Mouse (Mus musculus): ENCODE measurements at regions not wholly inside any gene's neighbourhood (a gene's known extent, or its start where the extent isn't known, plus 50 kb on each side); places are given as distances from the start of the nearest gene placed in this dataset.

DNA sequence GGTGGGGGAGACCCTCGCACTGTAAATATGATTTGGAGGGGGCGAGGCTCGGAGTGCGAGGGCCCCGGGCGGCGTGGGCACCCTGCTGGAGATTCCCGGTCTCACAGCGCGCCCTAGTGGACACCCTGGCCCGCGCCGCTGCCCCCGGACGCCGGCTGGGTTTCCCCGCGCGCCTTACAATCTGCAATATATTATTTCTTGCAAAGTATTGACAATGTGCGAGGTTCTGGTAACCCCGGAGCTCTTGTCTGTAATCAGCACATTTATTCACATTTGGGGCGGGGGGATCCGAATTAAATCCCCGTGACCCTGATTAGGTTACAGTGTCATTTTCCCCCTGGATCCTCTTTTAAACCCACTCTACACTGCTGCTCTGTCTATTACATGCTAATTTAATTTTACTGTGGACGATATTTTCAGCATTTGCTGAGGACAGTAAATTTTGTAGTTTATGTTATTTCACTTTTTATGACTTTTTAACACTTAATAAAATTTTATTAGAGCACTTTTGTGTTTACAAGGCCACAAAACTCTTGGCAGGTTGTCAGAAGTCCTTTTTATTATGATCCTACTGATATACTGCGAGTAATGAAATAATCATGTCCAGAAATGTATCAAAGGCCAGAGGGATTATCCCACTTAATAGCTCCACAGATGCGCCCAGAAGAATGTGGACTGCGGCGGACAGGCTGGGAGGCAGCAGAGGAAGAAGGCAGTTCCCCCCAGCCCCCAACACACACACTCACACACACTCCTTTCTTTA, 312.6 kb downstream of the Mtx2 start:
- in situ Hi-C loops (cut with MboI, MseI) = no loop called here

- in situ Hi-C loops (cut with MboI, MseI) = no loop called here
These were observed 313.1 kb downstream of the Mtx2 start for GRCm38 (mm10) chr2:75138746-75139060.

GRCm38 (mm10) chr2:75139544-75139943, 313.9 kb downstream of the Mtx2 start:
- in situ Hi-C loops (cut with MboI, MseI) = no loop called here

DNA sequence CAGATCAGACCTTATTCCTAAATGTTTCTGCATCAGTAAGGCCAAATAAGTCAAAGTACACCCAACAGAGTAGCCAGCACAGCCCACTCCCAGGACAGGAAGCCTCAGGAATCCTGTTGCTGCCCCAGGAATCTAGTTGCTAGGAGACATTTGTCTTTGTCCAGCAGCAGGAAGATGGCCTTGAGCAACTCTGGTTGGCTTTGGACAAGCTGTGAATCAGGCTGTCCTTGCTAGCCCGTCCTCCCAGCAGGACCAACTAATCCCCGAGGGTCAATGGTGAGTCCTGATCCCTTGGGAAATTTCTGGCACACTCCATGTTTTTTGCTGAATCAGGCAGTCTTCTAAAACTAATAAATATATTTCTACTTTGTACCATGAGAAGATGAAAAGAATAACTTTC, 317.1 kb downstream of the Mtx2 start:
- in situ Hi-C loops (cut with MboI, MseI) = loop anchor here (5.0 kb wide), 2 partner anchors 65 to 425 kb away; no protein-coding TSS in a partner anchor

DNA sequence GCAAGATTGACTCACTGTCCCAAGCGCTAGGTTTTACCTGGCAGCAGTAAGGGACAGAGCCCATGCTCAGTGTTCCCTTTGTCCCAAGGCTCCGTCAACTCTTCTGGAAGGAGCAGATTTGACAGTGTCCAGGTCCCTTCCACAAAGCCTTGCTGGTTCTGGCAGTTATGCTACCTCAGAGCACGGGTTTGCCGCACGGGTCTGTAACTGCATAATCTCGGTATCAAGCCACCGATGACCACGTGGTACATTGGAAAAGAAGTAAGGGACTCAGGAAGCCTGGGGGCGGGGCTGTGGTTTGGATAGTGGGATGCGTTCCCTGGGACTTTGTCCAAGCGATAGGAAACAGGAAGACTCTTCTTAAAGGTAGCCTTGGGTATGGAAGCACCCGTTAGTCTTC, 319.3 kb downstream of the Mtx2 start:
- in situ Hi-C loops (cut with MboI, MseI) = loop anchor here (5.0 kb wide), 2 partner anchors 68 to 428 kb away; no protein-coding TSS in a partner anchor

DNA sequence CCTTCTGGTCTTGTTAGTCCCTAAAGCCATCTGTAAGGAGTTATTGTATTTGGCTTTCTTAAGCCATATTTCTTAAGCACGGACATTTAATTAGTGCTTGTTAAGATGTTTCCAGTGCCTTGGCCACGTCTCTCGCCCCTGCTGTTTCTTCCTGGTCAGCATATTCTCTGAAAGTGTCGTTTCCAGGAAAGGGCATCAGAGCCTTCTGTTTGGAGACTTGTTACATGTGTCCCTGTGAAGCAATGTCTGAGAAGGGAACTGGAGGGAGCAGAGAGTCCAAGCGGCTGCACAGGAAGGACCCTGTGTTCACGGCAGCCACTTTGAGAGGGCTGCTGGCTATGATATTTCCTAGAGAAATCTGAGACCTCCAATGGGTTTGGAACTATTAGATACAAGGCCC, 320.7 kb downstream of the Mtx2 start:
- in situ Hi-C loops (cut with MboI, MseI) = no loop called here

DNA sequence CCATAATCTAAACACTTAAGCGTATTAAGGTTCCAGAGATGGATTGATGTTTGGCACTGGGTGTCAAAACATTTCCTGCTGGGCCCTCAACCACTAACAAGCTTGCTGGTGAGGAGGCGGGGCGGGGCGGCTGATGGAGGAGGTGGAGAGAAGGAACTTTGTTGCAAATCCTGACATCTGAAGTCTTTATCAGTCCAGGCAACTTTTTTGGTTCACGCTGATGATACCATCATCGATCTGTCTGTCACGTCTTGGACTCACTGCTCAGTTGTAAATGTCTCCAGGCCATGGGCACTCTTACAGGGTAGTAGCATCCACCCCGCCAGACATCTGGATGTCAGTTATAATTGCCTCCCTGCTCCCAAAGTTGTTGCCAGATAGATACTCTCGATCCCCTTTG, 321.8 kb downstream of the Mtx2 start:
- in situ Hi-C loops (cut with MboI, MseI) = no loop called here

DNA sequence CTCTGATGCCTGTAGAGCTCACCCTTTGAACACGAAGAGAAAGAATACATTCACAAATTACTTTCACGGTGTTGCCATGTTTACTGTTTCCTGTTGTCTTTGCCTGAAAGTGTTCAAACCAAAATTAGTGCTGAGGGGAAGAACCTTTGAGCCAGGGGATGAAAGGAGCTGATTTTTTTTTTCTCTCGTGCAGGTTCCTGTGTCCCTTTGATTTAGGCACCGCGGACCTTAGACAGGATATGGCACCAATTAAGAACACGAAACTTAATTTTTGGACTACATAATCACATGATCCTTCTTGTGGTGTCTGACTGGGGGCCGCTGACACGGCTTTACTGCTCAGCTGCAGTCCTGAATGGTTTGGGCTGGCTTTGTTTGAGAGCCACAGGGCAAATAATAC, 322.4 kb downstream of the Mtx2 start:
- in situ Hi-C loops (cut with MboI, MseI) = no loop called here

GRCm38 (mm10) chr2:75149036-75149435, 323.4 kb downstream of the Mtx2 start:
- in situ Hi-C loops (cut with MboI, MseI) = no loop called here

DNA sequence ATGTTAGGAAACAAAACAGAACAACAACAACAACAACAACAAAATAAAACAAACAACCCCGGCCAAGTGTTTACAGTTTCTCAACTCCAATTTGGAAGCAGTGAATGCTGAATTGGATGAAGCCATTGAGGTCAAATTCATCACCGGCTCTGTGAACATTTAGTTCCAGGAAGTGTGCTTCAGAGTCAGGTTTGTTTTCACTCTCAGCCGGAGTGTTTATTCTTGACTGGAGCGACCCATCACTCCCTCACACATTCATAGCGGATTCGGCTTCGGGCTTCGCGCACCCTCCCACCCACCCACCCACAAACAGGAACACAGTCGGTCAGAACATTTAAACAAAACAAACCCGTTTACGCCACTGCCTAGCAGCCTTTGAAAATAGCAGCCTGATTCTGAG, 324.0 kb downstream of the Mtx2 start:
- in situ Hi-C loops (cut with MboI, MseI) = no loop called here

DNA sequence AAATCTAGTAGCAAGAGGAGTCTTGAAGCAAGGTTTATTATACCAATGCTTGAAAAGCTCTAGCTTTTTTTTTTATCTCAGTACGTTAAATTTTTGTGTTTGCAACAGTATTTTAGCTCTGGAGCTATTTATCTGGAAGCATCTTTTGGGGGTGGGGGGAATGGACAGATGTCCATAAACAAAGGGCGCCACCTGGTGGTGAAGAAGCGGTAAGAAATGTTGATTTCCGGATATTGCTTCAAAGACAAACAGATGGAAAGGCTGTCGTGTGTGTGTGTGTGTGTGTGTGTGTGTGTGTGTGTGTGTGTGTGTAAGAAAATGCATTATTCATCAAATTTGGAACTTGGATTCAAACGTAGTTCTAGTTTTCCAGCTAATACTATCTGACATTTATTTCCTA, 325.4 kb downstream of the Mtx2 start:
- in situ Hi-C loops (cut with MboI, MseI) = loop anchor here (10.0 kb wide), 1 partner anchor 154 kb away; no protein-coding TSS in a partner anchor

GRCm38 (mm10) chr2:75151519-75151918, 325.9 kb downstream of the Mtx2 start:
- in situ Hi-C loops (cut with MboI, MseI) = loop anchor here (10.0 kb wide), 1 partner anchor 153 kb away; no protein-coding TSS in a partner anchor

- in situ Hi-C loops (cut with MboI, MseI) = loop anchor here (10.0 kb wide), 1 partner anchor 152 kb away; no protein-coding TSS in a partner anchor
These were observed 326.9 kb downstream of the Mtx2 start for GRCm38 (mm10) chr2:75152477-75152990.

GRCm38 (mm10) chr2:75154448-75154847, 328.8 kb downstream of the Mtx2 start:
- in situ Hi-C loops (cut with MboI, MseI) = loop anchor here (10.0 kb wide), 1 partner anchor 150 kb away; no protein-coding TSS in a partner anchor

DNA sequence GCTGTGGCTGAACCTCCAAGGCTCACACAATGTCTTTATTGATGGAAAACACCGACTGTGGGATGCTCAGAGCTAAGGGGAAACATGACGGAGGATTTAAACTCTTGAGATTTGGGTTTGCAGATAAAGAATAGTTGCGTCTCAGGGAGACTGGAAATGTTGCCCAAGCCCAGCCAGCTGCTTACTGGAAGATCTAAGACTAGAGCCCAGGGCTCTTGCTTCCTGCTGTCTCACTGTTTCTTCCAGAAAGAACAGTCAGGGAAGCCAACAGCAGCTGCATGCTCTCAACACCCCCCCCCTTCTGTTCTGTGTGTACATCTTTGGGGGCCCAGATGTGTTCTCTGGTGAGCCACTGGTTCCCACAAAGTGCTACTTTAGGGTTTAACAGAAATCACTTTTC, 333.0 kb downstream of the Mtx2 start:
- in situ Hi-C loops (cut with MboI, MseI) = loop anchor here (10.0 kb wide), 1 partner anchor 146 kb away; no protein-coding TSS in a partner anchor

DNA sequence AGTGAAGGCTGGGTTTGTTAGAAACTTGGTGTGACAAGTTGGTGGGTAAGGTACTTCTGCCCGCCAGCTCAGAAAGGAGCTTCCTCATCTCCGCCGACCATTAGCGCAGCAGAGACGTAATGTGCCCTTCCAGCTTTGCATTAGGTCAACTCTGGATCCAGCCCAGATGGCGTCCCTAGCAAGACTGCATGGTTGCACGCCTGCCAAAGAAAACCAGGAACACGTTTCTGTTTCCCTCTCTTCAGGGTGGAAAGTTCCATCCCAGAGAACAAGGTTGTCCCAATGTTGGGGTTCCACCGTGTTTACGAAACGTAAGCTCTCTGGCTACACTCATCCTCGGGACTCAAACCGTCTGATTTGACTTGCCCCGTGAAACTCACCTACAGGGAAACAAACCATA, 335.5 kb downstream of the Mtx2 start:
- in situ Hi-C loops (cut with MboI, MseI) = no loop called here

DNA sequence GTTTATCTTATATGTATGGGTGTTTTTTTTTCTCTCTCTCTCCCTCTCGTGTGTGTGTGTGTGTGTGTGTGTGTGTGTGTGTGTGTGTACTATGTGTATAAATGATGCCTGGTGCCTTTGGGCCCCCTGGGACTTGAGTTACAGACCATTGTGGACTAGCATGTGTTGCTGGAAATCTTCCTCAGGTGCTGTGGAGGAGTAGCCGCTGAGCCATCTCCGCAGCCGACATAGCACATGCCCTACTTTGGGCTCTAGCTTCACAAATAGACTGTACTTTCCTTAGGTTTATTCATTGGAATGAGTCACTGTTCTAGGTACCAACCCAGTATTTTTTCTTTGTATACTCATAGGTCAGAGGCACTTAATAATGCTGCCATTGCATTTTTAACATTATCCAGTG, 339.4 kb downstream of the Mtx2 start:
- in situ Hi-C loops (cut with MboI, MseI) = no loop called here

DNA sequence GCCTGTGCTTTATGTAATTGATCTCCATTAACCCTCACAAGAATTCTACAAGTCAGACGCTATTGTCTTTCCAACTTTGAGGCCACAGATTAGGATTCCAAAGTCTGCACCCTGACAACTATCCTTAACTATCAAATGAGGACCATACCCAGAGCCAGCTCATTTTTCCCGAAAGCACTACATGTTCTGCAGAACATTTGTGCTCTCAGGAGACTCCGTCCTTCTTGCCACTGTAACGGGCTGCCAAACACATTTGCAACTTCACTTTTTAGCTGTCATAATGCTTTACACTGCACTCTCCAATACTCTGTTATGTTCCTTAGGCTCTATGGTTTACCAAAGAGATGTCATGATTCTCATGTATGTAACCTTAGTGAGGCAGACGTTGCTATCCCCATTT, 350.7 kb downstream of the Mtx2 start:
- in situ Hi-C loops (cut with MboI, MseI) = no loop called here

DNA sequence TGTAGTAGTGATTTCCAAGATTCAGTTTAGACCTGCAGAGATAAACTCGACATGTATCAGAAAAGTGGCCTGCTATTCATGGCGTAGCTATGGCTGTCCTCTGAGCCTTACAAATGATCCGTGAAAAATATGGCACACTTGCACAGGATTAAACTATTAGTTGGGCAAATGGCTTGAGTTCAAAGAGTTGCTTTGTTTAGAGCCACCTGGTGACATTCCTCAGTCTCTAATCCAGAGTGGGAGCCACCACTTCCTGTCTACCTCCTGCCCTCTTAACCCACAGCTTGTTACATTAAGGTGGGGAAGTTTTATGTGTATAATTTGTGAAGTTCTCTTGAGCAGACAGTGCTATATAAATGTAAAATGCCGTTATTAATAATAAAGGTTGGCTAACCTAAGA, 357.7 kb downstream of the Mtx2 start:
- in situ Hi-C loops (cut with MboI, MseI) = no loop called here

DNA sequence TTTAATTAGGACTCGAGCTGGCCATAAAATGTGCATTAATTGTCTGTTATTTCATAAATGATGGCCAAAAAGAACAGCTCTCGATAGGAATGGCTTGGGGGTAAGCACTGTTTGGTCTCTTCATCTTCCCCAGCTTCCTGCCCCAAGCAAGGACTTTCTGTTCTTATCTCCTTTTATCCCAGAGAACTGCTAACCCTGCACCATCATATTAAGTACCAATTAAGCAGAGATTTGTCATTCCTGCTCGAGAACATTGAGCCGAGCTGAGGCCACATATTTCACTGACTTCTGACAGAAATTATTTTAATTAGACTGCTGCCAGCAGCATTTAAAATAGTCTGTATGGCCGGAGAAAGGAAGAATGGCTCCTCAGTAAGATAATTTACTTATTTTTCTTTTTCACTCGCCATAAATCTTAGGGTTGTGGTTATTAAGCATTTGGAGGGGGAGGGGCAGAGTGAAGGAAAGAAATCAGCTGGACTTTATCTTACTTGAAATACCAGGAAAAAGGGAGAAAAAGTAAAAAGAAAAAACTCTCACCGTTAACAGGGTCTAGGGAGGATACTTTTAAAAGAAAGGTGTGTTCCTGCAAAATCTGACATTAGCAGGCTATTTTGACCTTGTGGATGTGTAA, 377.1 kb downstream of the Mtx2 start:
- in situ Hi-C loops (cut with MboI, MseI) = no loop called here

DNA sequence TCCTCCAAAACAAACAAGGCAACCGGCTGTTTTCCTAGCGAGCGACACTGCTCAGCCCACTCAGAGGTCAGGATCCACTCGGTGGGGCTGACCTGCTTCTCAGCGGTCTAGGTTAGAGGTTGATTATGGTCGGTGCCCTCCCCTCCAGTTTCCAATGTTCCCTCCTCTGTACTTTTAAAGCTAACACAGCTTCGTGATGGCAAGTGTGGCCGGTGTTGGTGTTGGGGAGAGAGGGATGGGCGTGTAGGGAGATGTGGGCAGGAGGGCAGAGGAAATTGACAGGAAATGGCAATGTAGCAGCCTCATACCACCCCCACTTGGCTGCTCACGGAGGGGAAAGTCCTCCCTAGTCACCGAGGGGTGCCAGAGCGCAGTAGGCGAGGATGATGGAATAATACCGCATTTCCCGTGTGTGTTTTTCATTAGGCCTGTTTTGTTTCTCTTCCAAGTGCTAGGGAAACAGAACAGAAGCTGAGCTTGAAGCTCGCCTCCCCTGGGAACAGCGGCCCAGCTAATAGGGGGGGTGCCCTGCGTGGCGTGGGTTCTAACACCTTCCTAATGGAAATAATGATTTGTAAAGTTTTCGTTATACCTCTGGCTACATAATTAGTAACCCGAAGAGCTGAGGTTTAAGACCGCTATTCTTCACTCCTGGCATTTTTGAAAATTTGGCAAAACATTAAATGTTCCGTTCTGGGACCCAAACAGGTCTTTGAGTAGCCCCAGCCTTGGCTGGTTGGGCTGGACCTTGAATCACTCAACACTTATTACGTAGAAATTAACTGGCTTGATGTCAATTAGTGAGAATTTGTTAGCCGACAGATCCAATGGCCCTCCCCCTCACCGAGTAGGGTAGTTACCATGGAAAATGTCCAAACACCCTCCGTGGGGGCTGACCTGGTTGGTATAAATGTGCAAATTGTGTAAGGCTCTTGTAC, 383.5 kb downstream of the Mtx2 start:
- in situ Hi-C loops (cut with MboI, MseI) = no loop called here

All from T-helper 1 cell (primary cell).